Mouse (Mus musculus): ENCODE data around the gene Stambpl1. TPM values are rescaled to one million over a fixed set of nuclear protein-coding genes. Genes with fewer than 3 reads are reported as not detected.

The Stambpl1 gene
- total RNA-seq, 2 experiments from 2014 or later = 4.3 to 5.6 TPM

GRCm38 (mm10) chr19:34284383-34284782 lies 92.4 kb downstream of the Stambpl1 start:
- DNase-seq = no peak

- DNase-seq = no peak
These were observed 92.8 kb downstream of the Stambpl1 start for GRCm38 (mm10) chr19:34284826-34285225.

- DNase-seq = no peak
These were observed 95.2 kb downstream of the Stambpl1 start for GRCm38 (mm10) chr19:34287221-34287620.

- no peak for DNase-seq
These were observed 95.8 kb downstream of the Stambpl1 start for GRCm38 (mm10) chr19:34287656-34288415.

GRCm38 (mm10) chr19:34288696-34289095 lies 96.7 kb downstream of the Stambpl1 start:
- no peak for DNase-seq

Other genes with a start within 250 kb of the Stambpl1 start
- gene Lipf, start 231.0 kb upstream of the Stambpl1 start, total RNA-seq (2021) = not detected
- gene Lipk, start 183.9 kb upstream of the Stambpl1 start, total RNA-seq (2021) = under 1 TPM; 0.13 to 0.40 TPM
- gene Lipn, start 124.9 kb upstream of the Stambpl1 start, total RNA-seq (2021) = under 1 TPM in 1 of 2 experiments, not detected in 1; 0.59 TPM
- not detected for gene Lipm, start 91.3 kb upstream of the Stambpl1 start, total RNA-seq (2021)
- not detected for gene Ankrd22, start 26.2 kb upstream of the Stambpl1 start, total RNA-seq (2021)
- gene Acta2, start 63.4 kb downstream of the Stambpl1 start, total RNA-seq (2021) = 10 to 100 TPM; 28.2 to 55.6 TPM
- 10 to 100 TPM in 1 of 2 experiments, 1 to 10 TPM in 1; 9.0 to 15.0 TPM for gene Fas, start 98.4 kb downstream of the Stambpl1 start, total RNA-seq (2021)

All from adrenal gland, postnatal 36 days (tissue).